Mouse (Mus musculus) forebrain, embryonic 16.5 days (tissue): ENCODE data around the gene Hipk3. TPM values are rescaled to one million over a fixed set of nuclear protein-coding genes. Genes with fewer than 3 reads are reported as not detected.

Source experiments
- ATAC-seq: fragments of 200-750 bp; cut with Nextera tagmentation; 2 replicates; pipeline ENCODE4 v1.8.0; 2017; ENCODE audit warnings: mild to moderate bottlenecking, moderate library complexity
- H3K27ac ChIP-seq: fragments of 300-500 bp; sonication (generic); 2 replicates; pipeline ENCODE4 v1.5.1; 2014; ENCODE audit warnings: low read length, control low read depth
- H3K27me3 ChIP-seq: fragments of 300-500 bp; sonication (generic); replicated peaks from 2 replicates; pipeline ENCODE4 v1.6.1; 2014; ENCODE audit warnings: low read length; ENCODE audit not compliant: control insufficient read depth, insufficient read depth
- H3K36me3 ChIP-seq: fragments of 300-500 bp; sonication (generic); 2 replicates; pipeline ENCODE4 v1.6.1; 2014; ENCODE audit not compliant: control insufficient read depth, insufficient read depth
- H3K4me1 ChIP-seq: fragments of 300-500 bp; sonication (generic); replicated peaks from 2 replicates; pipeline ENCODE4 v1.6.1; 2014; ENCODE audit warnings: low read length; ENCODE audit not compliant: control insufficient read depth, insufficient read depth
- H3K4me2 ChIP-seq: fragments of 300-500 bp; sonication (generic); 2 replicates; pipeline ENCODE4 v1.6.1; 2014; ENCODE audit warnings: mild to moderate bottlenecking, low read length, control low read depth
- H3K4me3 ChIP-seq: fragments of 300-500 bp; sonication (generic); replicated peaks from 2 replicates; pipeline ENCODE4 v1.5.1; 2014; ENCODE audit warnings: mild to moderate bottlenecking, low read length, control low read depth
- H3K9ac ChIP-seq: fragments of 300-500 bp; sonication (generic); replicated peaks from 2 replicates; pipeline ENCODE4 v1.6.1; 2014; ENCODE audit warnings: low read depth, low read length, control low read depth
- H3K9me3 ChIP-seq: fragments of 300-500 bp; sonication (generic); 2 replicates; pipeline ENCODE4 v1.6.1; 2016; ENCODE audit warnings: low read length; ENCODE audit not compliant: control insufficient read depth
- WGBS: fragments of 180-500 bp; shearing (Covaris S2); extraction: QIAGEN DNeasy Blood & Tissue Kit; methylation state at CpG from one replicate; pipeline ENCODE4 v1.1.7; 2014; 5-methylcytosine and 5-hydroxymethylcytosine counted together
- polyA plus RNA-seq: library from polyadenylated mRNA; unstranded; fragments of >200 nt; fragmentation: Nextera tagmentation; extraction: Ambion mirVana; gene quantifications from 2 replicates; pipeline ENCODE4 v1.2.1, GENCODE M21; 2015

Hipk3 gene
- polyA plus RNA-seq, 1 experiment from 2014 or later: 6.9 TPM

DNA sequence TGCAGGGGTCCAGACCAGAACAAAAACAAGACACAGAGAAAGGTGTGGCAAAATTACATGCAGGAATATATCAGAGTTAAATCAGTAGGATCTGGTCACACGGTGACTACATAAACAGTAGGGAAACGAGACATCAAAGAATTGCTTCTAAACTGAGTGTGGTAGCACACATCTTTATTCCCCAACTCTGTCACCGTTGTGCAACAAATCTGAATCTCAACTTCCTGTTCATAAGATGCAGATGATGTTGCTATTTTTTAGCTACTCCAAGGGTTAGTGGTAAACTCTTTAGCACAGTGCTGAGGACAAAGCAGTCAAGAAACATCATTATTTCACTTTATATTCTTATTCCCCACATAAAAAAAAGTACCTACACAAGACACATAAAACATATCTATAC is 34.2 kb downstream of the Hipk3 start:
- Histone ChIP-seq H3K9me3 (no peaks in the 10 kb centered on the region), H3K27ac (no peak overlapping the region), H3K4me2 (no peak overlapping the region), H3K9ac (no peak overlapping the region), H3K36me3 (no peaks in the 10 kb centered on the region), H3K27me3 (no peaks in the 10 kb centered on the region), H3K4me1 (0 out of 2 replicates have a peak, but pooled peaks cover 3% of the 10 kb centered on the region), H3K4me3 (no peak overlapping the region)
- no peak for ATAC-seq
- 81% methylated on average over 3 of the region's 3 CpGs for WGBS

DNA sequence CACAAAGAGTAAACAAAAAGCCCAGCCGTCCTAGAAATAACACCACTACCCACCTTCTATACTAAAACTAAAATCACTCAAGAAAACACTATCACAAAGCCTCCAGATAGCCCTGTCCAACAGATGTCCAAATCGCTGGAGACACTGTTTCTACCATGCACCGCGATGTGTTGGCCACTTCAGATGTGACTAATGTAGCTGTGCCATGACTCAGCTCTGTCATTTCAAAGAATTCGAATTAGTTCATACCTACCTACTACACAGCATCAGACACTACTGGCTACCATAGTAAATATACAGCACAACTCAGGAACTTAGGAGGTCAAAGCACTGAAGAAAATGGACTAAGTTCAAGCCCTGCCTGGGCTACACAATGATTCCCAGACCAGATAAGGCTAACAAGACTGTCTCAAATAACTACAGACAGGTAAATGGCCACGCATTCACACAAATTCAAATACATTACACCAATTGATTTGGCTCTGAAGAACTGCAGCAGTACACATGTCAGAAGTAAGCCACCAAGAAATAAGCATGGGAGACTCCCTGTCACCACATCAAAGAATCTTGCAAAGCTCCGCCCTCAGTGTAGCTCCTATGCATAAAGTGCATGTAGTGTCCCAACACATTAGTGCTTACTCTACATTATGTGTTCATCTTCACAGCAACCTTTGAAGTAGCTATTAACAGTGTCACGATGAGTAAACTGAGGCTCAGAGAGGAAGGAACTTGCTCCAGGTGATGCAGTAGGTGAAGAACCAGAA is 35.5 kb downstream of the Hipk3 start:
- H3K4me3 ChIP-seq: no peak overlapping the region
- H3K27ac ChIP-seq: no peak overlapping the region
- 83% methylated on average over 8 of the region's 8 CpGs for WGBS
- H3K4me2 ChIP-seq: no peak overlapping the region
- H3K9me3 ChIP-seq: no peaks in the 10 kb centered on the region
- H3K9ac ChIP-seq: no peak overlapping the region
- 0 out of 2 replicates have a peak, but pooled peaks cover 3% of the 10 kb centered on the region for H3K4me1 ChIP-seq
- ATAC-seq: no peak
- H3K27me3 ChIP-seq: no peaks in the 10 kb centered on the region
- H3K36me3 ChIP-seq: no peaks in the 10 kb centered on the region

GRCm38 (mm10) chr2:104457106-104457505 is 37.1 kb downstream of the Hipk3 start:
- Histone ChIP-seq H3K36me3 (no peaks in the 10 kb centered on the region), H3K4me3 (no peak overlapping the region), H3K4me1 (0 out of 2 replicates have a peak, but pooled peaks cover 3% of the 10 kb centered on the region), H3K4me2 (no peak overlapping the region), H3K9ac (no peak overlapping the region), H3K27ac (no peak overlapping the region), H3K9me3 (no peaks in the 10 kb centered on the region), H3K27me3 (no peaks in the 10 kb centered on the region)
- WGBS: 83% methylated on average over 3 of the region's 3 CpGs
- ATAC-seq: no peak

- H3K4me3 ChIP-seq: no peak overlapping the region
- 85% methylated on average over 3 of the region's 3 CpGs for WGBS
- no peaks in the 10 kb centered on the region for H3K4me1 ChIP-seq
- ATAC-seq: no peak
- no peak overlapping the region for H3K27ac ChIP-seq
- H3K36me3 ChIP-seq: no peaks in the 10 kb centered on the region
- no peaks in the 10 kb centered on the region for H3K9me3 ChIP-seq
- H3K4me2 ChIP-seq: no peak overlapping the region
- H3K9ac ChIP-seq: no peak overlapping the region
- no peaks in the 10 kb centered on the region for H3K27me3 ChIP-seq
Observed at GRCm38 (mm10) chr2:104450685-104451084, 43.6 kb downstream of the Hipk3 start.

GRCm38 (mm10) chr2:104449191-104449590 is 45.1 kb downstream of the Hipk3 start:
- Histone ChIP-seq H3K4me3 (no peak overlapping the region), H3K27ac (no peak overlapping the region), H3K4me1 (no peaks in the 10 kb centered on the region), H3K36me3 (no peaks in the 10 kb centered on the region), H3K9me3 (no peaks in the 10 kb centered on the region), H3K9ac (no peak overlapping the region), H3K27me3 (no peaks in the 10 kb centered on the region), H3K4me2 (no peak overlapping the region)
- no peak for ATAC-seq
- WGBS: 92% methylated on average over 1 of the region's 1 CpGs

DNA sequence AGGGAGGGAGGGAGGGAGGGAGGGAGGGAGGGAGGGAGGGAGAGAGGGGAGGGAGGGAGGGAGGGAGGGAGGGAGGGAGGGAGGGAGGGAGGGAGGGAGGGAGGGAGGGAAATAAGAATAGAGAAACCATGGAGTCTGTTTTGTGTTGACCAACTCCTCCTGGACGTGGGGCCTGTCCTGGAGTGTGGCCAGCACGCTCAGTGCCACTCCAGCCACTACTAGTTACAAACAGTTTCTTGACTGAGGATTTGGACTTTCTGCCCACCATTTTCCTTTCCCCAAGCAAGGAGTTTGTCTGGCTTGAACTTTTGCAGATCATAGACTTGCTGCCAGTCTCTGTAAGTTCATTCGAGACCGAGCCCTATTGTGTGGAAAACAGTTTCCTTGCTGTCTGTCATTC is 46.0 kb downstream of the Hipk3 start:
- Histone ChIP-seq H3K9me3 (no peaks in the 10 kb centered on the region), H3K4me2 (no peak overlapping the region), H3K4me3 (no peak overlapping the region), H3K27ac (no peak overlapping the region), H3K9ac (no peak overlapping the region), H3K36me3 (no peaks in the 10 kb centered on the region), H3K4me1 (no peaks in the 10 kb centered on the region), H3K27me3 (no peaks in the 10 kb centered on the region)
- 67% methylated on average over 4 of the region's 4 CpGs for WGBS
- no peak for ATAC-seq

DNA sequence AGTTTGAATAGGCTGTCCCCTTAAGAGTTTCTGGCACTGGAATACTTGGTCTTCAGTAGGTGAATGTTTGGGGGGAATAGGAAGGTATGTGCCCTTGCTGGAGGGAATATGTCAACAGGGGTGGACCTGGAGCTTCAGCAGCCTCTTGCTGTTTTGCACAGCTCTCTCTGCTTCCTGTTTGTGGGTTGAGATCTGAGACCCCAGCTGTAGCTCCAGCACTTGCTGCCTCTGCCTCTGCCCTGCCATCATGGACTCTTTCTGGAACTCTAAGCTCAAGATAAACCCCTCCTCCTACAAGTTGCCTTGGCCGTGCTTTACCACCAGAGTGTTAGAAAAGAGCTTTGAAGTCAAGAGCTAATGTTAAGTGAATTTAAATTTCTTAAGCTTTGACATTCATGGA is 48.2 kb downstream of the Hipk3 start:
- Histone ChIP-seq H3K27ac (no peak overlapping the region), H3K4me3 (no peak overlapping the region), H3K4me1 (no peaks in the 10 kb centered on the region), H3K9ac (no peak overlapping the region), H3K36me3 (no peaks in the 10 kb centered on the region), H3K27me3 (no peaks in the 10 kb centered on the region), H3K9me3 (no peaks in the 10 kb centered on the region), H3K4me2 (no peak overlapping the region)
- ATAC-seq: no peak
- WGBS: 71% methylated on average over 1 of the region's 1 CpGs

- H3K27ac ChIP-seq: no peak overlapping the region
- H3K9ac ChIP-seq: no peak overlapping the region
- 30% methylated on average over 2 of the region's 2 CpGs for WGBS
- no peak overlapping the region for H3K4me3 ChIP-seq
- H3K4me1 ChIP-seq: no peaks in the 10 kb centered on the region
- H3K27me3 ChIP-seq: no peaks in the 10 kb centered on the region
- H3K36me3 ChIP-seq: no peaks in the 10 kb centered on the region
- H3K4me2 ChIP-seq: no peak overlapping the region
- peak; percentile 85 for ATAC-seq
- no peaks in the 10 kb centered on the region for H3K9me3 ChIP-seq
Observed at GRCm38 (mm10) chr2:104444776-104445175, 49.5 kb downstream of the Hipk3 start.

- WGBS: 65% methylated on average over 4 of the region's 4 CpGs
- Histone ChIP-seq H3K9ac (no peak overlapping the region), H3K4me1 (no peaks in the 10 kb centered on the region), H3K4me2 (no peak overlapping the region), H3K27ac (no peak overlapping the region), H3K27me3 (no peaks in the 10 kb centered on the region), H3K9me3 (no peaks in the 10 kb centered on the region), H3K36me3 (peaks cover 3% of the 10 kb centered on the region; the same call in 1 of the 2 replicates), H3K4me3 (no peak overlapping the region)
- no peak for ATAC-seq
Observed at GRCm38 (mm10) chr2:104442341-104442740, 51.9 kb downstream of the Hipk3 start.

- no peaks in the 10 kb centered on the region for H3K27me3 ChIP-seq
- no peak overlapping the region for H3K4me3 ChIP-seq
- H3K36me3 ChIP-seq: peaks cover 25% of the 10 kb centered on the region
Observed at GRCm38 (mm10) chr2:104436226-104436625, 58.0 kb downstream of the Hipk3 start.

More at GRCm38 (mm10) chr2:104436226-104436625, 58.0 kb downstream of the Hipk3 start:
- WGBS: 89% methylated on average over 3 of the region's 3 CpGs
- Histone ChIP-seq H3K4me1 (no peaks in the 10 kb centered on the region), H3K27ac (no peak overlapping the region), H3K4me2 (no peak overlapping the region), H3K9me3 (no peaks in the 10 kb centered on the region), H3K9ac (no peak overlapping the region)
- ATAC-seq: no peak
